Mouse (Mus musculus): ENCODE results near the gene Rtn4ip1. TPM values are rescaled to one million over a fixed set of nuclear protein-coding genes. Genes with fewer than 3 reads are reported as not detected.
"Not testable (repeated sequence)": the region's sequence is repeated elsewhere in the genome, so short reads cannot be mapped to it uniquely, and the experiment has no call there.

Gene Rtn4ip1
- polyA plus RNA-seq, 1 experiment from 2014 or later, result 16.4 TPM

GRCm38 (mm10) chr10:43943736-43944135 lies 42.1 kb downstream of the Rtn4ip1 start:
- no peaks in the 10 kb centered on the region for H3K27me3 ChIP-seq
- H3K27ac ChIP-seq, result no peak overlapping the region
- H3K4me2 ChIP-seq, result no peak overlapping the region
- no peak for ATAC-seq (ENCODE audit: low FRiP score)
- WGBS, result 24% methylated on average over 4 of the region's 4 CpGs
- H3K4me1 ChIP-seq (replicated peaks), result peaks cover 10% of the 10 kb centered on the region
- H3K9me3 ChIP-seq, result no peaks in the 10 kb centered on the region
- H3K4me3 ChIP-seq, result no peak overlapping the region
- H3K36me3 ChIP-seq, result peaks cover 19% of the 10 kb centered on the region
- H3K9ac ChIP-seq, result peak overlapping the region; percentile 13; the same call in 1 of the 2 replicates

GRCm38 (mm10) chr10:43945435-43945834 lies 43.8 kb downstream of the Rtn4ip1 start:
- H3K27me3 ChIP-seq, result no peaks in the 10 kb centered on the region
- 86% methylated on average over 4 of the region's 4 CpGs for WGBS
- H3K4me2 ChIP-seq, result no peak overlapping the region
- peaks cover 19% of the 10 kb centered on the region for H3K36me3 ChIP-seq
- H3K9ac ChIP-seq, result no peak overlapping the region
- no peak overlapping the region for H3K4me3 ChIP-seq
- H3K9me3 ChIP-seq, result no peaks in the 10 kb centered on the region
- ATAC-seq (ENCODE audit: low FRiP score), result no peak
- no peak overlapping the region for H3K27ac ChIP-seq
- peaks cover 10% of the 10 kb centered on the region for H3K4me1 ChIP-seq (replicated peaks)

- Histone ChIP-seq H3K4me2 (no peak overlapping the region), H3K36me3 (no peaks in the 10 kb centered on the region; the same call in none of the 2 replicates)
- peak; percentile 64 for ATAC-seq (ENCODE audit: low FRiP score)
These were observed 52.3 kb downstream of the Rtn4ip1 start for GRCm38 (mm10) chr10:43953942-43954341.

GRCm38 (mm10) chr10:43964943-43965342 lies 63.3 kb downstream of the Rtn4ip1 start:
- no peak overlapping the region for H3K9ac ChIP-seq
- H3K36me3 ChIP-seq, result no peaks in the 10 kb centered on the region
- H3K27ac ChIP-seq, result no peak overlapping the region
- H3K4me1 ChIP-seq (replicated peaks), result no peaks in the 10 kb centered on the region; the same call in 1 of the 2 replicates
- H3K9me3 ChIP-seq, result no peaks in the 10 kb centered on the region
- no peak for ATAC-seq (ENCODE audit: low FRiP score)
- H3K4me2 ChIP-seq, result no peak overlapping the region
- H3K4me3 ChIP-seq, result no peak overlapping the region
- WGBS, result 61% methylated on average over 2 of the region's 2 CpGs
- no peaks in the 10 kb centered on the region for H3K27me3 ChIP-seq

More at GRCm38 (mm10) chr10:43953942-43954341, 52.3 kb downstream of the Rtn4ip1 start:
- Histone ChIP-seq H3K9ac (no peak overlapping the region), H3K27me3 (no peaks in the 10 kb centered on the region), H3K9me3 (no peaks in the 10 kb centered on the region), H3K4me1 (replicated peaks) (no peaks in the 10 kb centered on the region), H3K4me3 (no peak overlapping the region), H3K27ac (no peak overlapping the region)

GRCm38 (mm10) chr10:43973244-43973643 lies 71.6 kb downstream of the Rtn4ip1 start:
- Histone ChIP-seq H3K36me3 (no peaks in the 10 kb centered on the region), H3K27ac (no peak overlapping the region)
- WGBS, result 51% methylated on average over 2 of the region's 2 CpGs

GRCm38 (mm10) chr10:43977353-43977752 lies 75.7 kb downstream of the Rtn4ip1 start:
- no peak overlapping the region for H3K4me2 ChIP-seq
- H3K36me3 ChIP-seq, result no peaks in the 10 kb centered on the region
- no peaks in the 10 kb centered on the region for H3K4me1 ChIP-seq (replicated peaks)
- ATAC-seq (ENCODE audit: low FRiP score), result no peak
- H3K27me3 ChIP-seq, result no peaks in the 10 kb centered on the region
- no peaks in the 10 kb centered on the region for H3K9me3 ChIP-seq
- no peak overlapping the region for H3K9ac ChIP-seq
- no peak overlapping the region for H3K4me3 ChIP-seq
- WGBS, result 75% methylated on average over 3 of the region's 3 CpGs
- no peak overlapping the region for H3K27ac ChIP-seq

More at GRCm38 (mm10) chr10:43973244-43973643, 71.6 kb downstream of the Rtn4ip1 start:
- H3K4me1 ChIP-seq (replicated peaks), result no peaks in the 10 kb centered on the region
- no peak overlapping the region for H3K9ac ChIP-seq
- H3K9me3 ChIP-seq, result no peaks in the 10 kb centered on the region
- H3K4me3 ChIP-seq, result no peak overlapping the region
- no peak for ATAC-seq (ENCODE audit: low FRiP score)
- no peaks in the 10 kb centered on the region for H3K27me3 ChIP-seq
- H3K4me2 ChIP-seq, result no peak overlapping the region

GRCm38 (mm10) chr10:43980080-43980479 lies 78.5 kb downstream of the Rtn4ip1 start:
- 81% methylated on average over 1 of the region's 1 CpGs for WGBS
- no peak for ATAC-seq (ENCODE audit: low FRiP score)

GRCm38 (mm10) chr10:43980742-43981141 lies 79.1 kb downstream of the Rtn4ip1 start:
- not testable (repeated sequence) for H3K4me1 ChIP-seq (replicated peaks); H3K36me3 ChIP-seq; ATAC-seq (ENCODE audit: low FRiP score); H3K4me2 ChIP-seq; H3K27me3 ChIP-seq; H3K9ac ChIP-seq; H3K27ac ChIP-seq; H3K4me3 ChIP-seq; H3K9me3 ChIP-seq
- WGBS, result 94% methylated on average over 3 of the region's 3 CpGs

More at GRCm38 (mm10) chr10:43980080-43980479, 78.5 kb downstream of the Rtn4ip1 start:
- H3K4me2 ChIP-seq, result no peak overlapping the region
- no peaks in the 10 kb centered on the region for H3K9me3 ChIP-seq
- no peaks in the 10 kb centered on the region for H3K4me1 ChIP-seq (replicated peaks)
- H3K27ac ChIP-seq, result no peak overlapping the region
- H3K4me3 ChIP-seq, result no peak overlapping the region
- H3K36me3 ChIP-seq, result no peaks in the 10 kb centered on the region
- no peaks in the 10 kb centered on the region for H3K27me3 ChIP-seq
- no peak overlapping the region for H3K9ac ChIP-seq

- Histone ChIP-seq H3K4me3 (no peak overlapping the region), H3K9ac (no peak overlapping the region), H3K4me1 (replicated peaks) (no peaks in the 10 kb centered on the region), H3K9me3 (no peaks in the 10 kb centered on the region), H3K36me3 (no peaks in the 10 kb centered on the region), H3K4me2 (no peak overlapping the region), H3K27me3 (no peaks in the 10 kb centered on the region), H3K27ac (no peak overlapping the region)
- no peak for ATAC-seq (ENCODE audit: low FRiP score)
- 93% methylated on average over 6 of the region's 6 CpGs for WGBS
These were observed 80.9 kb downstream of the Rtn4ip1 start for GRCm38 (mm10) chr10:43982470-43982869.

- no peaks in the 10 kb centered on the region for H3K27me3 ChIP-seq
- H3K36me3 ChIP-seq, result no peaks in the 10 kb centered on the region
- no peak overlapping the region for H3K4me3 ChIP-seq
- no peak overlapping the region for H3K9ac ChIP-seq
- H3K4me1 ChIP-seq (replicated peaks), result no peaks in the 10 kb centered on the region
- no peak overlapping the region for H3K4me2 ChIP-seq
- ATAC-seq (ENCODE audit: low FRiP score), result no peak
- no peaks in the 10 kb centered on the region for H3K9me3 ChIP-seq
- 89% methylated on average over 5 of the region's 5 CpGs for WGBS
- no peak overlapping the region for H3K27ac ChIP-seq
These were observed 81.6 kb downstream of the Rtn4ip1 start for GRCm38 (mm10) chr10:43983241-43983640.

- H3K27ac ChIP-seq, result no peak overlapping the region
- no peaks in the 10 kb centered on the region for H3K9me3 ChIP-seq
- H3K27me3 ChIP-seq, result no peaks in the 10 kb centered on the region
- ATAC-seq (ENCODE audit: low FRiP score), result no peak
- no peak overlapping the region for H3K4me3 ChIP-seq
- H3K36me3 ChIP-seq, result no peaks in the 10 kb centered on the region
- 95% methylated on average over 2 of the region's 2 CpGs for WGBS
- no peak overlapping the region for H3K4me2 ChIP-seq
- H3K4me1 ChIP-seq (replicated peaks), result no peaks in the 10 kb centered on the region
- no peak overlapping the region for H3K9ac ChIP-seq
These were observed 82.3 kb downstream of the Rtn4ip1 start for GRCm38 (mm10) chr10:43983866-43984265.

GRCm38 (mm10) chr10:43991268-43991667 lies 89.7 kb downstream of the Rtn4ip1 start:
- Histone ChIP-seq H3K27ac (no peak overlapping the region), H3K4me2 (no peak overlapping the region), H3K27me3 (no peaks in the 10 kb centered on the region), H3K36me3 (no peaks in the 10 kb centered on the region), H3K4me3 (no peak overlapping the region), H3K4me1 (replicated peaks) (peaks cover 4% of the 10 kb centered on the region; the same call in 1 of the 2 replicates), H3K9ac (no peak overlapping the region), H3K9me3 (no peaks in the 10 kb centered on the region)
- no peak for ATAC-seq (ENCODE audit: low FRiP score)
- WGBS, result 89% methylated on average over 5 of the region's 5 CpGs

- Histone ChIP-seq H3K9me3 (no peaks in the 10 kb centered on the region), H3K27me3 (no peaks in the 10 kb centered on the region), H3K36me3 (no peaks in the 10 kb centered on the region), H3K4me3 (no peak overlapping the region), H3K4me1 (replicated peaks) (peaks cover 4% of the 10 kb centered on the region; the same call in 1 of the 2 replicates), H3K9ac (no peak overlapping the region), H3K4me2 (no peak overlapping the region), H3K27ac (no peak overlapping the region)
- ATAC-seq (ENCODE audit: low FRiP score), result no peak
- WGBS, result 88% methylated on average over 5 of the region's 5 CpGs
These were observed 90.9 kb downstream of the Rtn4ip1 start for GRCm38 (mm10) chr10:43992506-43992905.

All from hindbrain, embryonic 13.5 days (tissue).